Mouse (Mus musculus) liver, postnatal 0 days (tissue): ENCODE measurements at regions not wholly inside any gene's neighbourhood (a gene's known extent, or its start where the extent isn't known, plus 50 kb on each side); places are given as distances from the start of the nearest gene placed in this dataset.

ENCODE experiments used
- ATAC-seq: fragments of 200-750 bp; cut with Nextera tagmentation; 2 replicates; pipeline ENCODE4 v1.8.0; 2017; ENCODE audit warnings: mild to moderate bottlenecking, moderate library complexity
- DNase-seq: peaks from one replicate; pipeline ENCODE4 v3.0.0-alpha.2; 2016
- H3K27ac ChIP-seq: fragments of 300-500 bp; sonication (generic); 2 replicates; pipeline ENCODE4 v1.5.1; 2014; ENCODE audit warnings: antibody characterized with exemption, moderate library complexity, mild to moderate bottlenecking, low read depth
- H3K27me3 ChIP-seq: fragments of 300-500 bp; sonication (generic); 2 replicates; pipeline ENCODE4 v1.6.1; 2014; ENCODE audit warnings: low read length, control low read depth, mixed read lengths; ENCODE audit not compliant: insufficient read depth
- H3K36me3 ChIP-seq: fragments of 300-500 bp; sonication (generic); replicated peaks from 2 replicates; pipeline ENCODE4 v1.6.1; 2014; ENCODE audit warnings: mild to moderate bottlenecking, control low read depth, low read length, moderate library complexity, mixed read lengths; ENCODE audit not compliant: insufficient read depth
- H3K4me1 ChIP-seq: fragments of 300-500 bp; sonication (generic); 2 replicates; pipeline ENCODE4 v1.6.1; 2014; ENCODE audit warnings: antibody characterized with exemption, mild to moderate bottlenecking, control low read depth; ENCODE audit not compliant: insufficient read depth
- H3K4me2 ChIP-seq: fragments of 300-500 bp; sonication (generic); 2 replicates; pipeline ENCODE4 v1.6.1; 2014; ENCODE audit warnings: low read depth, mild to moderate bottlenecking, low read length, moderate library complexity, mixed read lengths
- H3K4me3 ChIP-seq: fragments of 300-500 bp; sonication (generic); 2 replicates; pipeline ENCODE4 v1.5.1; 2014; ENCODE audit warnings: low read depth, low read length
- H3K9ac ChIP-seq: fragments of 300-500 bp; sonication (generic); replicated peaks from 2 replicates; pipeline ENCODE4 v1.6.1; 2014; ENCODE audit warnings: mild to moderate bottlenecking, moderate library complexity
- H3K9me3 ChIP-seq: fragments of 300-500 bp; sonication (generic); 2 replicates; pipeline ENCODE4 v1.6.1; 2016; ENCODE audit warnings: mild to moderate bottlenecking, control low read depth, low read length, mixed read lengths
- CTCF ChIP-seq: sonication (generic); IDR thresholded peaks from 2 replicates; pipeline ENCODE4 v1.5.1; 2016; ENCODE audit warnings: antibody characterized with exemption, low read depth
- EP300 ChIP-seq: IDR thresholded peaks from 2 replicates; pipeline ENCODE4 v1.6.1; 2016; ENCODE audit warnings: antibody characterized with exemption, low read depth, mild to moderate bottlenecking
- WGBS: fragments of 180-500 bp; shearing (Covaris S2); extraction: QIAGEN DNeasy Blood & Tissue Kit; methylation state at CpG from one replicate; pipeline ENCODE4 v1.1.7; 2014; ENCODE audit not compliant: insufficient replicate concordance; 5-methylcytosine and 5-hydroxymethylcytosine counted together

- WGBS = 39% methylated on average over 8 of the region's 8 CpGs
- H3K27me3 ChIP-seq = no peaks in the 10 kb centered on the region
- H3K9ac ChIP-seq = no peak overlapping the region
- no peaks in the 10 kb centered on the region for H3K9me3 ChIP-seq
- DNase-seq (no peak), ATAC-seq (no peak)
- H3K4me3 ChIP-seq = no peak overlapping the region
- TF ChIP-seq EP300 (no peak), CTCF (no peak)
- no peaks in the 10 kb centered on the region for H3K36me3 ChIP-seq
- H3K4me2 ChIP-seq = no peak overlapping the region
- peaks cover 30% of the 10 kb centered on the region for H3K4me1 ChIP-seq
- peak overlapping the region; percentile 72 for H3K27ac ChIP-seq
Observed at GRCm38 (mm10) chr12:77532547-77532946, 294.6 kb downstream of the Fut8 start.

GRCm38 (mm10) chr12:77533606-77534005 is 295.7 kb downstream of the Fut8 start:
- DNase-seq (no peak), ATAC-seq (no peak)
- no peaks in the 10 kb centered on the region for H3K27me3 ChIP-seq
- H3K4me3 ChIP-seq = no peak overlapping the region
- no peak overlapping the region for H3K4me2 ChIP-seq
- no peaks in the 10 kb centered on the region for H3K36me3 ChIP-seq
- WGBS = 61% methylated on average over 2 of the region's 2 CpGs
- H3K27ac ChIP-seq = peak overlapping the region; percentile 72
- no peaks in the 10 kb centered on the region for H3K9me3 ChIP-seq
- no peak overlapping the region for H3K9ac ChIP-seq
- peaks cover 30% of the 10 kb centered on the region for H3K4me1 ChIP-seq
- TF ChIP-seq EP300 (no peak), CTCF (no peak)

GRCm38 (mm10) chr12:77534079-77534478 is 296.2 kb downstream of the Fut8 start:
- H3K27ac ChIP-seq = peak overlapping the region; percentile 72
- no peaks in the 10 kb centered on the region for H3K27me3 ChIP-seq
- peaks cover 30% of the 10 kb centered on the region for H3K4me1 ChIP-seq
- H3K4me2 ChIP-seq = no peak overlapping the region
- no peaks in the 10 kb centered on the region for H3K36me3 ChIP-seq
- ATAC-seq (no peak; the same call in 1 of the 2 replicates), DNase-seq (no peak)
- TF ChIP-seq EP300 (no peak), CTCF (no peak)
- H3K4me3 ChIP-seq = no peak overlapping the region
- 30% methylated on average over 3 of the region's 3 CpGs for WGBS
- no peak overlapping the region for H3K9ac ChIP-seq
- H3K9me3 ChIP-seq = no peaks in the 10 kb centered on the region

GRCm38 (mm10) chr12:77535147-77535546 is 297.2 kb downstream of the Fut8 start:
- ATAC-seq (no peak), DNase-seq (no peak)
- H3K4me1 ChIP-seq = peaks cover 30% of the 10 kb centered on the region
- no peaks in the 10 kb centered on the region for H3K9me3 ChIP-seq
- H3K4me2 ChIP-seq = no peak overlapping the region
- no peak overlapping the region for H3K9ac ChIP-seq
- no peaks in the 10 kb centered on the region for H3K36me3 ChIP-seq
- H3K4me3 ChIP-seq = no peak overlapping the region
- 60% methylated on average over 3 of the region's 3 CpGs for WGBS
- 0 out of 2 replicates have a peak overlapping the region, but pooled peaks have one; percentile 7 for H3K27ac ChIP-seq
- no peak for TF ChIP-seq CTCF
- no peak for TF ChIP-seq EP300
- H3K27me3 ChIP-seq = no peaks in the 10 kb centered on the region

GRCm38 (mm10) chr12:77537139-77537848 is 299.4 kb downstream of the Fut8 start:
- Histone ChIP-seq H3K4me3 (no peak overlapping the region), H3K36me3 (no peaks in the 10 kb centered on the region), H3K4me1 (peaks cover 26% of the 10 kb centered on the region), H3K4me2 (no peak overlapping the region), H3K9me3 (no peaks in the 10 kb centered on the region), H3K27ac (peak overlapping the region; percentile 80), H3K9ac (no peak overlapping the region), H3K27me3 (no peaks in the 10 kb centered on the region)
- no peak for TF ChIP-seq CTCF
- no peak for TF ChIP-seq EP300
- ATAC-seq = peak; percentile 70
- 33% methylated on average over 8 of the region's 8 CpGs for WGBS
- no peak for DNase-seq

GRCm38 (mm10) chr12:77539661-77540431 is 301.9 kb downstream of the Fut8 start:
- no peak for TF ChIP-seq CTCF
- no peak for TF ChIP-seq EP300
- DNase-seq (no peak), ATAC-seq (0 out of 2 replicates have a peak, but pooled peaks have one; percentile 20)
- no peaks in the 10 kb centered on the region for H3K27me3 ChIP-seq
- WGBS = 63% methylated on average over 10 of the region's 10 CpGs
- H3K4me2 ChIP-seq = no peak overlapping the region
- no peak overlapping the region for H3K4me3 ChIP-seq
- H3K4me1 ChIP-seq = peaks cover 11% of the 10 kb centered on the region; the same call in 1 of the 2 replicates
- H3K9ac ChIP-seq = no peak overlapping the region
- H3K27ac ChIP-seq = peak overlapping the region; percentile 34; the same call in 1 of the 2 replicates
- no peaks in the 10 kb centered on the region for H3K9me3 ChIP-seq
- H3K36me3 ChIP-seq = no peaks in the 10 kb centered on the region
